Mouse (Mus musculus) frontal cortex, postnatal 14 days (tissue): ENCODE data around the gene Insc.
"Not testable (repeated sequence)": the region's sequence is repeated elsewhere in the genome, so short reads cannot be mapped to it uniquely, and the experiment has no call there.

Experiments
- DNase-seq, 2 experiments: peaks; one replicate each; pipeline ENCODE4 v3.0.0; 2022; ENCODE audit warnings: low spot score in 2 of 2

Gene Insc

GRCm38 (mm10) chr7:114743022-114743780 lies at the start of gene Insc:
TSS of gene Insc (plus strand) at chr7:114743694.
- no peak for DNase-seq

- no peak for DNase-seq
Measured at GRCm38 (mm10) chr7:114700871-114701270, 42.6 kb upstream of the Insc start.

- no peak for DNase-seq
Measured at GRCm38 (mm10) chr7:114706716-114707115, 36.8 kb upstream of the Insc start.

- no peak for DNase-seq
Measured at GRCm38 (mm10) chr7:114707398-114707797, 36.1 kb upstream of the Insc start.

GRCm38 (mm10) chr7:114710419-114710818 lies 33.1 kb upstream of the Insc start:
- DNase-seq: no peak

GRCm38 (mm10) chr7:114712523-114712922 lies 31.0 kb upstream of the Insc start:
- no peak for DNase-seq

- no peak for DNase-seq
Measured at GRCm38 (mm10) chr7:114718300-114718699, 25.2 kb upstream of the Insc start, which contains the start of gene Calcb. TSS of gene Calcb (plus strand) at chr7:114718643.

GRCm38 (mm10) chr7:114719381-114720131 lies 23.9 kb upstream of the Insc start:
- peak in 1 of 2 experiments; percentile 11 for DNase-seq

GRCm38 (mm10) chr7:114729696-114730095 lies 13.8 kb upstream of the Insc start:
- DNase-seq: not testable (repeated sequence)

- DNase-seq: no peak
Measured at GRCm38 (mm10) chr7:114731175-114731574, 12.3 kb upstream of the Insc start.

GRCm38 (mm10) chr7:114731700-114732099 lies 11.8 kb upstream of the Insc start:
- DNase-seq: not testable (repeated sequence)

- no peak for DNase-seq
Measured at GRCm38 (mm10) chr7:114736256-114736655, 7.2 kb upstream of the Insc start.

- no peak for DNase-seq
Measured at GRCm38 (mm10) chr7:114738166-114738565, 5.3 kb upstream of the Insc start.

- DNase-seq: no peak
Measured at GRCm38 (mm10) chr7:114740360-114741165, 2.9 kb upstream of the Insc start.

- DNase-seq: no peak
Measured at GRCm38 (mm10) chr7:114744639-114745245, 1.2 kb downstream of the Insc start.

GRCm38 (mm10) chr7:114745481-114746271 lies 2.2 kb downstream of the Insc start:
- no peak for DNase-seq

GRCm38 (mm10) chr7:114747596-114747995 lies 4.1 kb downstream of the Insc start:
- DNase-seq: no peak

- DNase-seq: no peak
Measured at GRCm38 (mm10) chr7:114748239-114748638, 4.7 kb downstream of the Insc start.

GRCm38 (mm10) chr7:114753471-114753870 lies 10.0 kb downstream of the Insc start:
- DNase-seq: no peak

- no peak for DNase-seq
Measured at GRCm38 (mm10) chr7:114754196-114754595, 10.7 kb downstream of the Insc start.

- no peak for DNase-seq
Measured at GRCm38 (mm10) chr7:114754626-114755025, 11.1 kb downstream of the Insc start.
